Mouse (Mus musculus): ENCODE data around the gene Cstf1. TPM values are rescaled to one million over a fixed set of nuclear protein-coding genes. Genes with fewer than 3 reads are reported as not detected.

The Cstf1 gene
- total and polyA plus RNA-seq, 2 experiments: 10.9 to 30.8 TPM

DNA sequence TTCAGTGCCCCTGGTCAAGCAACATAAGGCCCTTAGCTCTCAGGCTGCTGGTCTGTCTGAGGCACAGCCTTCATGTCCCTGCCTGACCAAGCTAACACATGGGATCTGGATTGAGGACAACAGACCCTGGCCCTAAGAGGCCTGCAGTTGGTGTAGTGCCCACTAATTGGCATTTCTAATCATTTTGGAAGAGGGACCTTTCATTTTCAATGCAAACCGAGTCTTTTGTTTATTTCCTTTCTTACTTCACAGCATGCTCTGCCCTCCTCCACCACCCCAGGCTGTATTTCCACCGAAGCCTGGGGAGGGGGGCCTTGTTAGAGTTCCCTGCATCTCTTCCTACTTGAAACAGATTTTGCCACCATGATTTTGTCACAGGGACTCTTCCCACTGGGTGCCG lies 29.5 kb upstream of the Cstf1 start:
- Histone ChIP-seq H3K27ac (replicated peaks; ENCODE audit: insufficient read depth, low read depth, low read length) (no peak overlapping the region), H3K79me2 (ENCODE audit: control insufficient read depth, insufficient read depth, low read length) (no peaks in the 10 kb centered on the region), H3K36me3 (ENCODE audit: control insufficient read depth, insufficient read depth, low read length) (no peaks in the 10 kb centered on the region), H3K27me3 (ENCODE audit: control insufficient read depth, insufficient read depth, low read length) (no peaks in the 10 kb centered on the region), H3K4me1 (ENCODE audit: control insufficient read depth, insufficient read depth, low read length) (peaks cover 3% of the 10 kb centered on the region; the same call in 1 of the 2 replicates), H3K4me3 (ENCODE audit: insufficient read depth, low read depth, low read length) (no peak overlapping the region), H3K9ac (ENCODE audit: low read depth, low read length) (no peak overlapping the region)
- 60% methylated on average over 3 of the region's 3 CpGs for WGBS
- no peak for DNase-seq (ENCODE audit: extremely low read depth, low read depth, low spot score)
- TF ChIP-seq POLR2A (IDR thresholded peaks at IDR 0.05; ENCODE audit: extremely low read depth, insufficient read depth, low read length) (no peak), CTCF (IDR thresholded peaks at IDR 0.05; ENCODE audit: low read depth, low read length) (no peak)

DNA sequence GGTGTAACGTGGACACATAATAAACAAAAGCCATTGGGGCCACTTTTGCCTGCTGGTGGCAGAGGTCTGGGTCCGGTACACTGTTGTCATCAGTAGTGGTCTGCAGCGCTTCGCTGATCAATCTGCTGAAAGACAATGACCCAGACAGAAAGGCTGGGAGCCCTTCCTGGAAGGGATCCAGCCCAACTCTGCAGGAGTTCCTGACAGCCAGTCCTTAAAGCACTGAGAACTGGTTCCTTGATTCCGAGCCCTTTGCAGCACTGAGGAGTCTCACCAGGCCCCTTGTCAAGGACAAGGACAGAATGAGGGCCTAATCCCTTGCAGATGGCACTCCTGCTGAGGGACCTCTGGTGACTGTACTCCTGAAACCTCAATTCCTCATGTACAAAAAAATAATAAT lies 28.9 kb upstream of the Cstf1 start:
- Histone ChIP-seq H3K36me3 (ENCODE audit: control insufficient read depth, insufficient read depth, low read length) (no peaks in the 10 kb centered on the region), H3K79me2 (ENCODE audit: control insufficient read depth, insufficient read depth, low read length) (no peaks in the 10 kb centered on the region), H3K27me3 (ENCODE audit: control insufficient read depth, insufficient read depth, low read length) (no peaks in the 10 kb centered on the region), H3K9ac (ENCODE audit: low read depth, low read length) (no peak overlapping the region), H3K4me1 (ENCODE audit: control insufficient read depth, insufficient read depth, low read length) (peaks cover 6% of the 10 kb centered on the region), H3K27ac (replicated peaks; ENCODE audit: insufficient read depth, low read depth, low read length) (no peak overlapping the region), H3K4me3 (ENCODE audit: insufficient read depth, low read depth, low read length) (no peak overlapping the region)
- TF ChIP-seq CTCF (IDR thresholded peaks at IDR 0.05; ENCODE audit: low read depth, low read length) (no peak), POLR2A (IDR thresholded peaks at IDR 0.05; ENCODE audit: extremely low read depth, insufficient read depth, low read length) (no peak)
- DNase-seq (ENCODE audit: extremely low read depth, low read depth, low spot score): no peak
- 75% methylated on average over 5 of the region's 5 CpGs for WGBS

DNA sequence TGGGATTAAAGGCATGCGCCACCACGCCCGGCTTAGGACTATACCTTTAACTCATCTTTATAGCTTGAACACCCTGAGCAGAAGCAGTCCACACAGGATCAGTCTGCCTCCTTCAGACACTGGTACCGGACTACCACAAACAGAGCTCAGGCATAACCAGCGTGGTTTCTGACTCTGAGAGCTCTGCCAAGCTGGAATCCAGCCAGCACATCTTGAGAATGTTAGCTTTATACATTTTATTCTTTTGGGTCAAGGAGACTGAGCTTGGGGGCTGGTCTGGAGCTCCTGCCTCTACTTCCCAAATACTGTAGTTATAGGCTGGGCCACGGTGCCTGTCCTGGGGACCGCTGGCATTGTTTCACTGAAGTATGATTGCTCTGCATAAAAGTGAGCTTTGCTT lies 26.7 kb upstream of the Cstf1 start:
- H3K27ac ChIP-seq (replicated peaks; ENCODE audit: insufficient read depth, low read depth, low read length): no peak overlapping the region
- no peaks in the 10 kb centered on the region for H3K27me3 ChIP-seq (ENCODE audit: control insufficient read depth, insufficient read depth, low read length)
- peaks cover 23% of the 10 kb centered on the region for H3K4me1 ChIP-seq (ENCODE audit: control insufficient read depth, insufficient read depth, low read length)
- no peak for DNase-seq (ENCODE audit: extremely low read depth, low read depth, low spot score)
- TF ChIP-seq CTCF (IDR thresholded peaks at IDR 0.05; ENCODE audit: low read depth, low read length) (no peak), POLR2A (IDR thresholded peaks at IDR 0.05; ENCODE audit: extremely low read depth, insufficient read depth, low read length) (no peak)
- H3K79me2 ChIP-seq (ENCODE audit: control insufficient read depth, insufficient read depth, low read length): no peaks in the 10 kb centered on the region; the same call in 1 of the 2 replicates
- H3K9ac ChIP-seq (ENCODE audit: low read depth, low read length): no peak overlapping the region
- WGBS: 96% methylated on average over 7 of the region's 7 CpGs
- H3K36me3 ChIP-seq (ENCODE audit: control insufficient read depth, insufficient read depth, low read length): no peaks in the 10 kb centered on the region
- H3K4me3 ChIP-seq (ENCODE audit: insufficient read depth, low read depth, low read length): no peak overlapping the region

DNA sequence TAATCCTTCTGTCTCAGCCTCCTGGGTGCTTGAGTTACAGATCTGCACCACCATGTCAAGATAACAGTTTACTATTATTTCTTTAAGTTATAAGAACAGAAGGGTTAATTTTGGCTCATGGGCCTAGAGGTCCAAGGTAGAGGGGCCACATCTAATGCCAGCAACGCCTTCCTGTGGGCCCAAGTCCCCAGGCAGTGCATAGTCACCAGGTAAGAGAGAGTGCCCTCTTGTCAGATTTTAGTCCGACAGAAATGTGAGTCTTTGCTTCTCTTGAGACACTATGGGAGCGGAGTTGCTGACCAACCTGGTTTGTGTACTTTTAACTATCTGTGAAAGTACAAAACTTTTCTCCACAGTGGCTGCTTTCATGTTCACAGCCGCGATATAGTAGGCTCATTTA lies 25.8 kb upstream of the Cstf1 start:
- no peak overlapping the region for H3K27ac ChIP-seq (replicated peaks; ENCODE audit: insufficient read depth, low read depth, low read length)
- DNase-seq (ENCODE audit: extremely low read depth, low read depth, low spot score): no peak
- H3K27me3 ChIP-seq (ENCODE audit: control insufficient read depth, insufficient read depth, low read length): no peaks in the 10 kb centered on the region
- no peak overlapping the region for H3K4me3 ChIP-seq (ENCODE audit: insufficient read depth, low read depth, low read length)
- H3K36me3 ChIP-seq (ENCODE audit: control insufficient read depth, insufficient read depth, low read length): no peaks in the 10 kb centered on the region
- no peak overlapping the region for H3K9ac ChIP-seq (ENCODE audit: low read depth, low read length)
- no peak for TF ChIP-seq CTCF (IDR thresholded peaks at IDR 0.05; ENCODE audit: low read depth, low read length)
- TF ChIP-seq POLR2A (IDR thresholded peaks at IDR 0.05; ENCODE audit: extremely low read depth, insufficient read depth, low read length): no peak
- H3K4me1 ChIP-seq (ENCODE audit: control insufficient read depth, insufficient read depth, low read length): peaks cover 31% of the 10 kb centered on the region
- peaks cover 4% of the 10 kb centered on the region; the same call in 1 of the 2 replicates for H3K79me2 ChIP-seq (ENCODE audit: control insufficient read depth, insufficient read depth, low read length)
- WGBS: 33% methylated on average over 5 of the region's 5 CpGs

DNA sequence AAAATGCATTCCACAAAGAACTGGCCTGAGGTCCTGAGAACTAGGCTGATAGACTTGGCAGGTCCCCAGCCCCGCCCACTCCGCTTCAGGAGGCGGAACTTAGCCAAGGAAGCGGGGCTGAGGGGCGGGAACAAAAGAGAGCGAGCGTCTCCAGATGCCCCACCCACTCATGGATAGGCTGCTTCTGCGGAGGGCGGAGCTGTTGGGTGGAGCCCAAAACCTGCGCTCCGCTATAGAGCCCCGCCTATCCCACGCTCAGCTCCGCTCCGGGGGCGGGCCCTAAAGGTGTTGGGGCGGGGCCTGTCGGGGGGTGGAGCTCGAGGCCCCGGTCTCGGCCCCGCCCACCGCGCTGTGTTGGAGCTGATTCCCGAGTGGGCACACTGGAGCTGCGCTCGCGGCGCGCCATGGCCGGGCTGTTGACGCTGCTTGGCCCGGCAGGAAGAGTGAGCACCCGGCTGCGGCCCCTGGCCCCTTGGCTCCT lies 25.2 kb upstream of the Cstf1 start, which contains the start of gene Fam210b:
Fam210b (plus strand) TSS at position 308 of the 481 bp plus-strand sequence.
- Histone ChIP-seq H3K4me1 (ENCODE audit: control insufficient read depth, insufficient read depth, low read length) (peaks cover 37% of the 10 kb centered on the region), H3K79me2 (ENCODE audit: control insufficient read depth, insufficient read depth, low read length) (peaks cover 4% of the 10 kb centered on the region; the same call in 1 of the 2 replicates), H3K27me3 (ENCODE audit: control insufficient read depth, insufficient read depth, low read length) (no peaks in the 10 kb centered on the region), H3K4me3 (ENCODE audit: insufficient read depth, low read depth, low read length) (peak within 1 kb of the TSS; percentile 88), H3K27ac (replicated peaks; ENCODE audit: insufficient read depth, low read depth, low read length) (peak within 1 kb of the TSS; percentile 87), H3K36me3 (ENCODE audit: control insufficient read depth, insufficient read depth, low read length) (no peaks in the 10 kb centered on the region), H3K9ac (ENCODE audit: low read depth, low read length) (peak within 1 kb of the TSS; percentile 95)
- TF ChIP-seq CTCF (IDR thresholded peaks at IDR 0.05; ENCODE audit: low read depth, low read length): no peak
- TF ChIP-seq POLR2A (IDR thresholded peaks at IDR 0.05; ENCODE audit: extremely low read depth, insufficient read depth, low read length): peak; percentile 94
- WGBS: under 1% methylated on average over 35 of the region's 35 CpGs
- peak; percentile 92 for DNase-seq (ENCODE audit: extremely low read depth, low read depth, low spot score)

All from liver, adult 2 months (tissue).